Mouse (Mus musculus) heart, embryonic 15.5 days (tissue): ENCODE measurements at regions not wholly inside any gene's neighbourhood (a gene's known extent, or its start where the extent isn't known, plus 50 kb on each side); places are given as distances from the start of the nearest gene placed in this dataset.

Experiments
- ATAC-seq: fragments of 200-750 bp; cut with Nextera tagmentation; replicated peaks from 2 replicates; pipeline ENCODE4 v1.8.0; 2017; ENCODE audit warnings: low read depth, moderate TSS enrichment; ENCODE audit not compliant: insufficient number of reproducible peaks, insufficient read depth, low FRiP score
- H3K27ac ChIP-seq: fragments of 300-500 bp; sonication (generic); 2 replicates; pipeline ENCODE4 v1.5.1; 2015; ENCODE audit warnings: mild to moderate bottlenecking, inconsistent platforms
- H3K27me3 ChIP-seq: fragments of 300-500 bp; sonication (generic); 2 replicates; pipeline ENCODE4 v1.6.1; 2015; ENCODE audit warnings: inconsistent platforms
- H3K36me3 ChIP-seq: fragments of 300-500 bp; sonication (generic); 2 replicates; pipeline ENCODE4 v1.6.1; 2015; ENCODE audit warnings: mild to moderate bottlenecking, inconsistent platforms
- H3K4me1 ChIP-seq: fragments of 300-500 bp; sonication (generic); replicated peaks from 2 replicates; pipeline ENCODE4 v1.6.1; 2015; ENCODE audit warnings: inconsistent platforms
- H3K4me2 ChIP-seq: fragments of 300-500 bp; sonication (generic); 2 replicates; pipeline ENCODE4 v1.6.1; 2015; ENCODE audit warnings: inconsistent platforms, mild to moderate bottlenecking, moderate library complexity
- H3K4me3 ChIP-seq: fragments of 300-500 bp; sonication (generic); 2 replicates; pipeline ENCODE4 v1.5.1; 2015; ENCODE audit warnings: mild to moderate bottlenecking, inconsistent platforms
- H3K9ac ChIP-seq: fragments of 300-500 bp; sonication (generic); 2 replicates; pipeline ENCODE4 v1.6.1; 2015; ENCODE audit warnings: mild to moderate bottlenecking, inconsistent platforms
- H3K9me3 ChIP-seq: fragments of 300-500 bp; sonication (generic); replicated peaks from 2 replicates; pipeline ENCODE4 v1.6.1; 2016; ENCODE audit warnings: inconsistent platforms
- WGBS: fragments of 180-500 bp; shearing (Covaris S2); methylation state at CpG from one replicate; pipeline ENCODE4 v1.1.7; 2015; ENCODE audit warnings: mixed read lengths; 5-methylcytosine and 5-hydroxymethylcytosine counted together

- Histone ChIP-seq H3K9me3 (no peaks in the 10 kb centered on the region), H3K4me3 (no peak overlapping the region), H3K27me3 (no peaks in the 10 kb centered on the region), H3K9ac (no peak overlapping the region), H3K36me3 (no peaks in the 10 kb centered on the region), H3K4me1 (peaks cover 7% of the 10 kb centered on the region), H3K4me2 (no peak overlapping the region), H3K27ac (no peak overlapping the region)
- 73% methylated on average over 9 of the region's 9 CpGs for WGBS
- no peak for ATAC-seq
These were observed 1022.5 kb downstream of the Adgrl2 start for GRCm38 (mm10) chr3:147967866-147968265.

GRCm38 (mm10) chr3:147967261-147967660 lies 1023.1 kb downstream of the Adgrl2 start:
- H3K4me1 ChIP-seq: peaks cover 7% of the 10 kb centered on the region

GRCm38 (mm10) chr3:147966827-147967226 lies 1023.5 kb downstream of the Adgrl2 start:
- H3K36me3 ChIP-seq: no peaks in the 10 kb centered on the region
- ATAC-seq: no peak
- 0 out of 2 replicates have a peak overlapping the region, but pooled peaks have one; percentile 25 for H3K4me2 ChIP-seq
- H3K27ac ChIP-seq: 0 out of 2 replicates have a peak overlapping the region, but pooled peaks have one; percentile 7
- H3K9me3 ChIP-seq: no peaks in the 10 kb centered on the region
- no peaks in the 10 kb centered on the region for H3K27me3 ChIP-seq
- H3K4me1 ChIP-seq: peaks cover 7% of the 10 kb centered on the region
- H3K4me3 ChIP-seq: no peak overlapping the region
- H3K9ac ChIP-seq: no peak overlapping the region
- 83% methylated on average over 8 of the region's 8 CpGs for whole genome bisulfite sequencing

More at GRCm38 (mm10) chr3:147967261-147967660, 1023.1 kb downstream of the Adgrl2 start:
- H3K9me3 ChIP-seq: no peaks in the 10 kb centered on the region
- no peaks in the 10 kb centered on the region for H3K27me3 ChIP-seq
- no peaks in the 10 kb centered on the region for H3K36me3 ChIP-seq
- H3K27ac ChIP-seq: no peak overlapping the region
- no peak overlapping the region for H3K4me3 ChIP-seq
- WGBS: 84% methylated on average over 3 of the region's 3 CpGs
- no peak overlapping the region for H3K9ac ChIP-seq
- H3K4me2 ChIP-seq: no peak overlapping the region
- ATAC-seq: no peak

- Histone ChIP-seq H3K9ac (no peak overlapping the region), H3K4me2 (peak overlapping the region; percentile 25; the same call in 1 of the 2 replicates)
These were observed 1024.0 kb downstream of the Adgrl2 start for GRCm38 (mm10) chr3:147966379-147966778.

GRCm38 (mm10) chr3:147963698-147964476 lies 1026.5 kb downstream of the Adgrl2 start:
- H3K9me3 ChIP-seq: no peaks in the 10 kb centered on the region
- H3K27ac ChIP-seq: no peak overlapping the region
- no peak overlapping the region for H3K4me2 ChIP-seq
- H3K27me3 ChIP-seq: no peaks in the 10 kb centered on the region
- H3K4me1 ChIP-seq: peaks cover 7% of the 10 kb centered on the region
- no peak for ATAC-seq
- WGBS: 52% methylated on average over 13 of the region's 13 CpGs
- no peak overlapping the region for H3K9ac ChIP-seq
- no peaks in the 10 kb centered on the region for H3K36me3 ChIP-seq
- no peak overlapping the region for H3K4me3 ChIP-seq

More at GRCm38 (mm10) chr3:147966379-147966778, 1024.0 kb downstream of the Adgrl2 start:
- H3K4me1 ChIP-seq: peaks cover 7% of the 10 kb centered on the region
- no peaks in the 10 kb centered on the region for H3K27me3 ChIP-seq
- 0 out of 2 replicates have a peak overlapping the region, but pooled peaks have one; percentile 7 for H3K27ac ChIP-seq
- peak; percentile 53; the same call in 1 of the 2 replicates for ATAC-seq
- 43% methylated on average over 12 of the region's 12 CpGs for WGBS
- H3K4me3 ChIP-seq: no peak overlapping the region
- H3K36me3 ChIP-seq: no peaks in the 10 kb centered on the region
- H3K9me3 ChIP-seq: no peaks in the 10 kb centered on the region

GRCm38 (mm10) chr3:147948041-147948592 lies 1042.2 kb downstream of the Adgrl2 start:
- H3K9me3 ChIP-seq: no peaks in the 10 kb centered on the region
- no peaks in the 10 kb centered on the region for H3K27me3 ChIP-seq
- H3K36me3 ChIP-seq: no peaks in the 10 kb centered on the region
- no peak overlapping the region for H3K4me3 ChIP-seq
- ATAC-seq: no peak
- peak overlapping the region; percentile 28 for H3K27ac ChIP-seq
- peak overlapping the region; percentile 46 for H3K4me2 ChIP-seq
- no peak overlapping the region for H3K9ac ChIP-seq
- 0 out of 2 replicates have a peak, but pooled peaks cover 3% of the 10 kb centered on the region for H3K4me1 ChIP-seq
- WGBS: 41% methylated on average over 13 of the region's 13 CpGs

- no peak overlapping the region for H3K27ac ChIP-seq
- WGBS: 51% methylated on average over 4 of the region's 4 CpGs
These were observed 1047.0 kb downstream of the Adgrl2 start for GRCm38 (mm10) chr3:147943314-147943713.

GRCm38 (mm10) chr3:147930811-147931251 lies 1059.5 kb downstream of the Adgrl2 start:
- no peak overlapping the region for H3K27ac ChIP-seq
- H3K4me2 ChIP-seq: no peak overlapping the region
- H3K36me3 ChIP-seq: no peaks in the 10 kb centered on the region
- no peak overlapping the region for H3K4me3 ChIP-seq
- no peaks in the 10 kb centered on the region for H3K9me3 ChIP-seq
- WGBS: 54% methylated on average over 6 of the region's 6 CpGs
- no peak for ATAC-seq
- H3K27me3 ChIP-seq: no peaks in the 10 kb centered on the region
- no peak overlapping the region for H3K9ac ChIP-seq
- no peaks in the 10 kb centered on the region for H3K4me1 ChIP-seq

More at GRCm38 (mm10) chr3:147943314-147943713, 1047.0 kb downstream of the Adgrl2 start:
- H3K4me1 ChIP-seq: 0 out of 2 replicates have a peak, but pooled peaks cover 3% of the 10 kb centered on the region
- H3K9ac ChIP-seq: no peak overlapping the region
- no peak overlapping the region for H3K4me2 ChIP-seq
- no peaks in the 10 kb centered on the region for H3K27me3 ChIP-seq
- no peaks in the 10 kb centered on the region for H3K36me3 ChIP-seq
- H3K4me3 ChIP-seq: no peak overlapping the region
- no peak for ATAC-seq
- H3K9me3 ChIP-seq: no peaks in the 10 kb centered on the region

GRCm38 (mm10) chr3:147920181-147920580 lies 1068.0 kb downstream of the Ttll7 start:
- no peak overlapping the region for H3K27ac ChIP-seq
- H3K9ac ChIP-seq: no peak overlapping the region
- H3K4me1 ChIP-seq: no peaks in the 10 kb centered on the region
- H3K9me3 ChIP-seq: no peaks in the 10 kb centered on the region
- no peaks in the 10 kb centered on the region for H3K36me3 ChIP-seq
- 84% methylated on average over 2 of the region's 2 CpGs for WGBS
- no peak overlapping the region for H3K4me2 ChIP-seq
- no peak overlapping the region for H3K4me3 ChIP-seq
- ATAC-seq: no peak
- H3K27me3 ChIP-seq: no peaks in the 10 kb centered on the region

GRCm38 (mm10) chr3:147919701-147920100 lies 1067.5 kb downstream of the Ttll7 start:
- Histone ChIP-seq H3K4me3 (no peak overlapping the region), H3K9ac (no peak overlapping the region), H3K4me2 (no peak overlapping the region), H3K27ac (no peak overlapping the region), H3K27me3 (no peaks in the 10 kb centered on the region), H3K9me3 (no peaks in the 10 kb centered on the region), H3K4me1 (no peaks in the 10 kb centered on the region), H3K36me3 (no peaks in the 10 kb centered on the region)
- ATAC-seq: no peak
- WGBS: 92% methylated on average over 3 of the region's 3 CpGs

GRCm38 (mm10) chr3:147919146-147919545 lies 1067.0 kb downstream of the Ttll7 start:
- H3K9ac ChIP-seq: no peak overlapping the region
- no peaks in the 10 kb centered on the region for H3K9me3 ChIP-seq
- 89% methylated on average over 4 of the region's 4 CpGs for WGBS
- no peak for ATAC-seq
- no peak overlapping the region for H3K4me3 ChIP-seq
- no peaks in the 10 kb centered on the region for H3K27me3 ChIP-seq
- no peaks in the 10 kb centered on the region for H3K4me1 ChIP-seq
- H3K27ac ChIP-seq: no peak overlapping the region
- no peaks in the 10 kb centered on the region for H3K36me3 ChIP-seq
- no peak overlapping the region for H3K4me2 ChIP-seq
